Mouse (Mus musculus): ENCODE results near the gene Samhd1. TPM values are rescaled to one million over a fixed set of nuclear protein-coding genes. Genes with fewer than 3 reads are reported as not detected.
A peak's percentile ranks its signal among the peaks of the same experiment; 100 is the strongest.
"Not testable (repeated sequence)": the region's sequence is repeated elsewhere in the genome, so short reads cannot be mapped to it uniquely, and the experiment has no call there.

Gene Samhd1
- 10 to 100 TPM; 15.1 to 15.8 TPM for total RNA-seq (2021)
- long read RNA-seq, experiment 1, transcript Samhd1-206 (17 exons, 2,036 nt): major isoform, 15 of 20 reads
- long read RNA-seq, experiment 1, partial matches to known transcripts: 3 of 20 reads
- long read RNA-seq, experiment 1, other reads (novel, unspliced or antisense): 1 of 20 reads
- long read RNA-seq, experiment 2, transcript Samhd1-206 (17 exons, 2,036 nt): major isoform, 12 of 25 reads
- long read RNA-seq, experiment 2, transcript Samhd1-201 (16 exons, 3,926 nt): minor isoform, 9 of 25 reads
- long read RNA-seq, experiment 2, partial matches to known transcripts: 4 of 25 reads
- long read RNA-seq, experiment 2, other reads (novel, unspliced or antisense): 0 of 25 reads

DNA sequence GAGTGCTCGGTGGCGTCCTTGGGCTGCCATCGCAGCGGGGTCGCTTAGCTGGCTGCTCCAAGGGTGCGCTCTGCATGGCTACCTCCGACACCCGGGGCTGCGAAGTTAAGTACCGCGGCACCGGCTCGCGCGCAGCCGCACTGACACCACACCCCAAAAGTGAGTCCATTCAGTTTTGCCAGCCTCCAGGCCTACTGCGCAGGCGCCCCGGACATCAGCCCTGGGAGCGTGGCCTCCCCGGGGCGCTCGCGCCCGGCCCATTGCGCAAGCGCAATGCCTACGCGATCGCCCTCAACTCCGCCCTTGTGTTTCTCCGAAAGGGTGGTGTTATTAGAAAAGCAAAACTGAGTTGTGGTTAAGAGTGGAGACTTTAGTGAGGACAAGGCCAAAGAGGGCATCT is at the start of gene Samhd1:
TSS of gene Samhd1 (minus strand) at position 252 of the 400 bp plus-strand sequence.
- H3K4me3 ChIP-seq: peak within 1 kb of the TSS; percentile 96
- peak within 1 kb of the TSS; percentile 94 for H3K27ac ChIP-seq
- intact Hi-C loops (cut with DNase I): no loop called here
- TF ChIP-seq CTCF (IDR thresholded peaks at IDR 0.05): peak; percentile 18
- peak; percentile 99 for DNase-seq

DNA sequence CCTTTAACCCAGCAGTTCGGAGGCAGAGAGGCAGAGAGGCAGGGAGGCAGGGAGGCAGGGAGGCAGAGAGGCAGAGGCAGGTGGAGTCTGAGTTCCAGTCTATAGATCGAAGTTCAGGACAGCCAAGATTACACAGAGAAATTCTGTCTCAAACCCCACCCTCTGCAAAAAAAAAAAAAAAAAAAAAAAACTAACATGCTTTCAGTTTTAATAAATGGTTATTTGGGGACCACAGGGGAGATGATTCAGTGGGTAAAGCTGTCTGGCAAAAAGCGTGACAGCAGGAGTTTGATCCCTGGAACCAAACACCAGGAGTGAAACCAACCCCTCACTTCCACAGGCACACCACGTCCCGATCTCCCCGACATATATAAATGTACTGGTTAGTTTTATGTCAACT is 43.1 kb upstream of the Samhd1 start:
- DNase-seq: no peak
- no peak overlapping the region for H3K4me3 ChIP-seq
- TF ChIP-seq CTCF (IDR thresholded peaks at IDR 0.05): no peak
- H3K27ac ChIP-seq: no peak overlapping the region
- intact Hi-C loops (cut with DNase I): no loop called here

DNA sequence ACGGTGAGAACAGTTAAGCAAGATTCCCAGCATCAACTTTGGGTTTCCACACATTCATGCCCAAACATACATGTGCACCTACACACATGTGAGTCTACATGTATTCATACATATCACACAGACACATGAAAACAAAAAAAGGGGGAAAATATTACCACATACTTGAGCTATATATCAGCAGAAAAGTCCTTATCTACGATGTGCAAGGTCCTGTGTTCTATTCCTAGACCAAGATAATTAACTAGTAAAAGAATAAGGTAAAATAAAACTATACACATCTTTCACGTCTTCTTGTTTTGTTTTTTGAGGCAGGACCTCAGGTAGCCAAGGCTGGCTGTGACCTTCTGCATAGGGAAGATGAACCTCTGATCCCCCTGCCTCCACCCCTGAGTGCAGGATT is 41.2 kb upstream of the Samhd1 start:
- Histone ChIP-seq H3K27ac (peak overlapping the region; percentile 93), H3K4me3 (no peak overlapping the region)
- TF ChIP-seq CTCF (IDR thresholded peaks at IDR 0.05): no peak
- no peak for DNase-seq
- intact Hi-C loops (cut with DNase I): no loop called here

DNA sequence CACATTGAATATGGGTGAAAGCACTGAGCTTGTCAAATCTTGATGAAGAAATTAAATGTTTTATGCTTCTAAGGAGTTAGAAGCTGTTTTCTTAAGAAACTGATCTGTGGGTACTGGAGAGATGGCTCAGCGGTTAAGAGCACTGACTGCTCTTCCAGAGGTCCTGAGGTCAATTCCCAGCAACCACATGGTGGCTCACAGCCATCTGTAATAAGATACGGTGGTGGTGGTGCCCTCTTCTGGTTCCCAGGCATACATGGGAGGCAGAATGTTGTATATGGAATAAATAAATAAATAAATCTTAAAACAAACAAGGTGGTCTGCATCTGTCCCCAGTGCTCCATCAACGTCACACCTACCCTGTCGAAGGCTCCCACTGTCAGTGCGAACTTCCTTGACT is 39.4 kb upstream of the Samhd1 start:
- no peak for DNase-seq
- intact Hi-C loops (cut with DNase I): no loop called here
- Histone ChIP-seq H3K27ac (peak overlapping the region; percentile 93), H3K4me3 (no peak overlapping the region)
- peak; percentile 10; the same call in 1 of the 2 replicates for TF ChIP-seq CTCF (IDR thresholded peaks at IDR 0.05)

DNA sequence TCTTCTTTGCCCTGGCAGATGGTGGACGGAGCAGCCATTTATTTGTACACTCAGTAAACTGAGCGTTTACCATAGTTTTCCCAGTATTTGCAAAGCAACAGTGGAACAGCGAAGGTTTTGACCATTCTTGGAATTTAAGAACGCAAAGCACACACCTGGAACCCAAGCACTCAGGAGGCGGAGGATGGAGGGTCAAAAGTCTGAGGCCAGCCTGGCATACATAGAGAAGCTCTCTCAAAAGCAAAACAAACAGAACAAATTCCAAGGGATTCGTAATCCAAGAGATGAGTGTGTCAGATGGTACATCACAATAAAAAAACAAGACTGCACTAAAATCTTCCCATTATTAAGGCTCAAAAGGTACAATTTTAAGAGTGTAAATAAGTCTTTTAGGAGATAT is 38.5 kb upstream of the Samhd1 start:
- intact Hi-C loops (cut with DNase I): no loop called here
- no peak for TF ChIP-seq CTCF (IDR thresholded peaks at IDR 0.05)
- H3K27ac ChIP-seq: peak overlapping the region; percentile 93
- H3K4me3 ChIP-seq: no peak overlapping the region
- no peak for DNase-seq

DNA sequence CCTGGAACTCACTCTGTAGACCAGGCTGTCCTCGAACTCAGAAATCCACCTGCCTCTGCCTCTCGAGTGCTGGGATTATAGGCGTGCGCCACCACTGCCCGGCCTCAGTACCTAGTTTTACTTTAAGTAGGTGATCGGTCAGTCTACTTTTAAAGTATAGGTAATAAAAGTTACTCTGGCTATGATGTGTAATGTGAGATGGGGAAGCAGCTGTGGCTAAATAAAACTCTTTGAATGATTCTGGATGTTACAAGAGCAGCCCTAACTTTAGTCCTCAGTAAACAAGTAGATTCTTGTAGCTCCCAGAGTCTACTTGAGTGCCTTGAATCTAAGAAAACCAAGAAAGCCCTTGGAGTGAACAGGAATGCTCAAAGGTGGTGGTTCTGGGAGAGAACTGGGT is 37.9 kb upstream of the Samhd1 start:
- Histone ChIP-seq H3K4me3 (no peak overlapping the region), H3K27ac (peak overlapping the region; percentile 93)
- no peak for TF ChIP-seq CTCF (IDR thresholded peaks at IDR 0.05)
- intact Hi-C loops (cut with DNase I): no loop called here
- DNase-seq: no peak

DNA sequence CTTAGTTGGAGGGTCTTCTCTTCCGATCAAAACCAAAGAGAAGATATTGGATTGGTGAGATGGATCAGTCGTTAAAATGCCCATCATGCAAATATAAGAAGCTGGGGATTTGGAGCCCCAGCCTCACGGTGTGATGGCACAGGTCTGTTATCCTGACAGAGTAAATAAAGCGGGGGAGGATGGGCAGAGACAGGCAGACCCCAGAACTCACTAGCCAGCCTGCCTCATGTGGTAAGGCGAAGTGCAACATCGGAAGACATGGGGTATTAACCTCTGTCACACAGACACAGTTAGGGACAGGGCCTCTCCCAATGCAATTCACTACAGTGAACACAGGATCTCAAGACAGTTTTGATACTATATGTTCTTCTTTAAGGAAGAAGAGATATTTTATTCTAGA is 35.6 kb upstream of the Samhd1 start:
- no peak for DNase-seq
- no peak overlapping the region for H3K4me3 ChIP-seq
- intact Hi-C loops (cut with DNase I): no loop called here
- H3K27ac ChIP-seq: peak overlapping the region; percentile 62; the same call in 1 of the 2 replicates
- TF ChIP-seq CTCF (IDR thresholded peaks at IDR 0.05): no peak

DNA sequence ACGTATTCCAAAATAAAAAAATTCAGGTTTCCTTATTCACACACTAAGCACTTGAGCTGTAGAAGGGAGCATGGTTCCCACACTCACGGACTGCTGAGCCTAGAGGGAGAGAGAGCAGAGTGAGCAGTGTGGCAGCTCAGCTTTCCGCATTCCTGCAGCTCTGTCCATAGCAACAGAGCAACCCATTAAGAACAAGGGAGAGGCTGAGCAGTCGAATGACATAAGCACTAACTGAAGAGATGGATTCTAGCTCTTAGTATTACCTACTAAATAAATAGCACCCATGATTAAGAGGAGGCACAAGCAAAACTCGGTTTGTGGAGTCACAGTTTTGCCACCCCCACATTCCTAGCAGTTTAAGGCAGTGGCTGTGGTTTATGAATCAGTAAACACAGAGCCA is 35.1 kb upstream of the Samhd1 start:
- Histone ChIP-seq H3K4me3 (no peak overlapping the region), H3K27ac (peak overlapping the region; percentile 62; the same call in 1 of the 2 replicates)
- intact Hi-C loops (cut with DNase I): no loop called here
- peak; percentile 37 for TF ChIP-seq CTCF (IDR thresholded peaks at IDR 0.05)
- no peak for DNase-seq

DNA sequence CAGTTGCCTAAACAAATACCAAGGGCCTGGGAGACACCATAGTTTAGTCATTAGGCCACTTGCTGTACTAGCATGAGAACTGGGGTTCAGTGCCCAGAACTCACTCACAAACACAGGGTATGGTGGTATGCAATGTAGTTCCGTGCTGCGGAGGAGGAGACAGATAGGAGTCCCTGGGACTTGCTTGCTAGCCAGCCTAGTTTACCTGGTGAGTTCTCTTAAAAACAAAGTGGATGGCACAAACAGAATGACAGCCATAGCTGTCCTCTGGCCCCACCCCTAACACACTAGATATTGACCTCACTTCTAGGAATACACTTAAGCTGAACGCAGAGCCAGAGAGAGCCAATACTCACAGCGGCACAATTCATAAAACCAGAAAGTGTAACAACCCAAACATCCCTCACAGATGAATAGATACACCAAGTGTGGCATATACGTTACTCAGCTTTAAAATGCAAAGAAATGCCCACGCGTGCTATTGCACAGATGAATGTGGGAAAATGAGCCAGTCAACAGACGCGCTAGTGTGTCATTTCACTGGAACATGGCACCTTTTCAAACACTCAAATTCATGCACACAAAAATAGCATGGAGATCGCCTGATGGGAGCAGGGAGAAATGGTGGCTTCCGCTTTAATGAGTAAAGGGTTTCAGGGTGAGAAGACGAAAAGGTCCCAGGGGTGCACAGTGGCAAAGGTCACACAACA is 31.5 kb upstream of the Samhd1 start:
- DNase-seq: no peak
- Histone ChIP-seq H3K27ac (peak overlapping the region; percentile 1; the same call in 1 of the 2 replicates), H3K4me3 (no peak overlapping the region)
- no peak for TF ChIP-seq CTCF (IDR thresholded peaks at IDR 0.05)
- intact Hi-C loops (cut with DNase I): no loop called here

DNA sequence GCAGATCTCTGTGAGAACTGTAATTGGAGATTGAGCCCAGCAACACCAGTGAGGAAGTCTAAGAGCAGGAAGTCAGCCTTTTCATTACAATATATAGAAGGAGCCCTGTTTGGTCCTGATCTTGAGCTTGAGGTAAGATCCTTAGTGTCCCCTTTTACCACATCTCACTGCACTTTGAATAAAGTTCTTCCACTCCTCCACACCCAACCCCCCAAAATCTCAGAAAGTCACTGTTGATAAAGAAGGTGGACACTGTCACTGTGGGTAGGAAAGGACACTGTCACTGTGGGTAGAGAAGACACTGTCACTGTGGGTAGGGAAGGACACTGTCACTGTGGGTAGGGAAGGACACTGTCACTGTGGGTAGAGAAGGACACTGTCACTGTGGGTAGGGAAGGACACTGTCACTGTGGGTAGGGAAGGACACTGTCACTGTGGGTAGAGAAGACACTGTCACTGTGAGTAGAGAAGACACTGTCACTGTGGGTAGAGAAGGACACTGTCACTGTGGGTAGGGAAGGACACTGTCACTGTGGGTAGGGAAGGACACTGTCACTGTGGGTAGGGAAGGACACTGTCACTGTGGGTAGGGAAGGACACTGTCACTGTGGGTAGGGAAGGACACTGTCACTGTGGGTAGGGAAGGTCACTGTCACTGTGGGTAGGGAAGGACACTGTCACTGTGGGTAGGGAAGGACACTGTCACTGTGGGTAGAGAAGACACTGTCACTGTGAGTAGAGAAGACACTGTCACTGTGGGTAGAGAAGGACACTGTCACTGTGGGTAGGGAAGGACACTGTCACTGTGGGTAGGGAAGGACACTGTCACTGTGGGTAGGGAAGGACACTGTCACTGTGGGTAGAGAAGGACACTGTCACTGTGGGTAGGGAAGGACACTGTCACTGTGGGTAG is 30.5 kb upstream of the Samhd1 start:
- intact Hi-C loops (cut with DNase I); DNase-seq; H3K4me3 ChIP-seq; H3K27ac ChIP-seq: not testable (repeated sequence)

DNA sequence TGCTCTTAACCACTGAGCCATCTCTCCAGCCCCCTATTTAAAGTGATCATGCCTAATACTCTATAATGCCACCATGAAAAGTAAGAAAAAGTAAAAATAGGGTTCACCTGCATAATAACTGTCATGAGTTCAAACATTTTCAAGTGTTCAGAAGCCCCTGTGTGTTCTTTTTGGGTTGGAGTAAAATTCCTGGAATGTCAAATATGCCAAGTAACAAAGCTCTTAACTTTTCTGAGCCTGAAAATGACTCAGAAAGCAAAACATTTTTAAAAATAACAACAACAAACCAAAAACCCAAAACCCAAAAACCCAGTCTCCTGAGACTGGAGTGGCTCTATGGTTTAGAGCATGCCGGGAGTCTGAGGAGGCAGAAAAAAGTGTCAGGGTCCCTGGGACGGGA is 29.0 kb upstream of the Samhd1 start:
- TF ChIP-seq CTCF (IDR thresholded peaks at IDR 0.05): no peak
- H3K4me3 ChIP-seq: no peak overlapping the region
- intact Hi-C loops (cut with DNase I): no loop called here
- H3K27ac ChIP-seq: no peak overlapping the region
- no peak for DNase-seq

DNA sequence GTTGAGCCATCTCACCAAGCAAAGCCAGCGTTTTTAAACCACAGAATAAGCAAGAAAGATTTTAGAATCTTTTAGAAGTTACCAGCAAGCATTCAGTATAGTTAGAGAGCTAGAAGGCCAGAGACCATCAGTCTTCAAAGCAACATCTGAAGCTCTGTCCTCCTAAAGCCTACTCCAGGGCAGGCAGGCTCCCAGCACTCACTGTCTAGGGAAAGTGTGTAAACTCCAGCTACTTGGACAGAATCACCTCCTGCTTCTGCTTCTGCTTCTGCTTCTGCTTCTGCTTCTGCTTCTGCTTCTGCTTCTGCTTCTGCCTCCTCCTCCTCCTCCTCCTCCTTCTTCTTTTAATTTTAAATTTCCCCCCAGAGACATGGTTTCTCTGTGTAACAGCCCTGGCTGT is 21.0 kb upstream of the Samhd1 start:
- no peak for TF ChIP-seq CTCF (IDR thresholded peaks at IDR 0.05)
- no peak overlapping the region for H3K4me3 ChIP-seq
- no peak for DNase-seq
- no peak overlapping the region for H3K27ac ChIP-seq
- intact Hi-C loops (cut with DNase I): no loop called here

DNA sequence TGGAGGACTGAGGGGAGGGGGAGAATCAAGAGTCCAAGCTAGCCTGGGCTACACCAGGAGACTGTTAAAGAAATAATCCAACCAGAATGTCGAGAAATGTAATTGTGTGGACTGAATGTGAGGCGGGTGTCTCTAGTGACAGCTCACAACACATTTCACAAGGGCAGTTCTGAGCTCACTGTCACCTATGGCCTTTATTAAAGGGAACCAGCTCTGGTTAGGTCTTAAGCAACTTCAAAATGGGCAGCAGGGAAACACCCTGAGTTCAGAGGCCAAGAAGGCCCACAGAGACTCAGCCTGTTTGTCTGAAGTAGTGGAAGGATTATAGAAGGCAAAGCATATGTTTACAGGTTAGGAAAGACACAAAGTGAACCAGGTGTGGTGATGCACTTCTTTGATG is 18.2 kb upstream of the Samhd1 start:
- H3K27ac ChIP-seq: no peak overlapping the region
- no peak for DNase-seq
- no peak for TF ChIP-seq CTCF (IDR thresholded peaks at IDR 0.05)
- no peak overlapping the region for H3K4me3 ChIP-seq
- intact Hi-C loops (cut with DNase I): no loop called here
